Mouse (Mus musculus): ENCODE data around the gene Eps8.
A peak's percentile ranks its signal among the peaks of the same experiment; 100 is the strongest.

Eps8 gene

DNA sequence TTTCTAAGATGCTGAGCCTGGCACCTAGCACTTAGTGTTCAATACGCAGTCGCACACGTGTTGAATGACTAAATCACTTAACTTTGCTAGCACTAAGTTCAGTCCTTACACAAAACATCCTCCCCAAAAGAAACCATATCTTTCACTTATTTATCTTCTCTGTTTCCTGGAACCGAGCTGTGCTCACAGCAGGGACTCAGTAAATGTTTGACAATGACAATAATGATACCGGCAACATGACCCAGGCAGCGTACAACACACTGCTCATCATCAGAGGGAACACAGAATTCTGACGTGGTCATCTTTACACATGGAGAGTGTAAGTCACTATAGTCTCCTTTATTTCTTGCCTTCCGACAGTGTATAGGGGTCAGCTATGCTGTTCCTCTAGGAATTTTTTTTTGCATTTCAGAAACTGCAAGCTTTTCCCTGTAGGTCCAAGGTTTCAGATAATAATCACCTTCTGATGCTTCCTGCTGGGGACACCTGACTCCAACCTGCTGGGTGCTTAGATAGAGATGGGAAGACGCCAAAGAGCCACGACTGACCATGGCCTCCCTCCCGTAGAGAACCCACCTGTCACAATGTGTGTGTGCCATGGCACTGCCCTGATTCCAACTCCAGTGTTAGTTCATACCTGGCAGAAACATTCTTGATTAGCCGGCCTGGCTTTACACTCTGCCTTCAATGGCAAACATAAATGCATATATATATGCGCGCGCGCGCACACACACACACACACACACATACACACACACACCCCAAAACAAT, 46.3 kb downstream of the Eps8 start:
- DNase-seq: no peak

DNA sequence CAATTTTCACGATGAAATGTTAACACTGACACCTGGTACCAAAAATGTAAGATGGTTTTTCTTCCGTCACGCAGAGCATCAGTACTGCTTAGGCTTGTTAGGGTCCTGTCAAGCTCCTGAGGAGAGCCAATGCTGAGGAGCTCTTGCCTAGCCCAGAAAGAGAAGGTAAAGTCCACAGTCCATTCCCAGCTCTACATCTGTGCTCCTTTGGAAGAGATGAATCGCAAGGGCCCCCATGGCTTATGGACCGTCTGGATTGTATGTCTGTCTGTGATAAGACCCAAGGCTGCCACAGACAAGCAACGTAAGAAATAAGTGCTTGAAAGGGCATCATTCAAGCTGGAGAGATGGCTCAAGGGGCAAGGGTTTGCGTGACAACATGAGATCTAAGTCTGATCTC, 48.1 kb downstream of the Eps8 start:
- no peak for DNase-seq

DNA sequence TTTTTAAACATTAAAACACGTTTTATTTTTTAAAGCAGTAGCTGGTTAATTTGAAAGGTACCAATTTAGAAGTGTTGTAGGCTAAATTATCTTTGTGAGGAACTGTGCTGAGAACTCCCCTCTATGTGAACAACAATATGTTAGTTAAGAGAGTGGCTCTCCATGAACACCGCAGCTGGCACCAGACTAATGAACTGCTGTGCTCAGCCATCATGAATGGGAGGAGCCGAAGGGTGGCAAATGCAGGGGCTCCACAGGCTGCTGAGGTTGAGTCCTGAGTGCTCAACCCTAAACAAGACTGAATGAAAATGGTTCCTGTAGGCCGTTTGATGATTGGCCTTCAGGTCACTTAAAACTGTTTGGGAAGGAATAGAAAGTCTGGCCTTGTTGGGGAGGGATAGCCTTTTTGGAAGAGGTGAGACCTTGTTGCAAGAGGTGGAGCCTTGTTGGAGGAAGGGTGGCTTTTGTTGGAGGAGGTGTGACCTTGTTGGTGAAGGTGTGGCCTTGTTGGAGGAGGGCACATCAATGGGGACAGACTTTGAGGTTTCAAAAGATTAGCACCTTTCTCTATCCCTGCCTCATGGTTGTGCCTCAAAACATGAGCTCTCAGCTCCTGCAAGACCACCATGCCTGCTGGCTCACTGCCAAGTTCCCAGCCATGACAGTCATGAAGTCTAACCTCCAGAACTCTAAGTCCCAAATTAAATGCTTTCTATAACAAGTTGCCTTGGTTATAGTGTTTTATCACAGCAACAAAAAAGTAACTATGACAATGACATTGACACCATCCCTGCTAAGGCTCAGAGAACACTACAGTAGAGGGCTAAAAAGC, 50.0 kb downstream of the Eps8 start:
- DNase-seq: no peak

DNA sequence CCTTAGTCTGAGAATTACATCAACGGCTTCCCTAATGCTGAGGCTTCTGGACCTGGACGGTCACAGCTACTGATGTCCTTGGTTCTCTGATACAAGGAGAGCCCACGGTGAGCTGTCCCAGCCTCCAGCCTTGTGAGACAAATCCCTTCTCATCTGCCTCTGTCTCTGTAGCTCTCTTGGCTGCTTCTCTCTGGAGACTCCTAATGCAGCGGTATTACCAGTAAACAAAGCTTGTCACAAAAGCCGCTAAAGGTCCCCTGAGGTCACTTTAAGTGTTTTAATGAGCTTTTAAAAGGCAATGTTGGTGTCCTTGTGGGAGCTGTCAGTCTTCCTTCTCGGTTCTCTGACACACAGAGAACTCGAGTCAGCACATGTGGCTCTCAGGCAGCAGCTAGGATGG, 56.4 kb downstream of the Eps8 start:
- DNase-seq: peak; percentile 16

DNA sequence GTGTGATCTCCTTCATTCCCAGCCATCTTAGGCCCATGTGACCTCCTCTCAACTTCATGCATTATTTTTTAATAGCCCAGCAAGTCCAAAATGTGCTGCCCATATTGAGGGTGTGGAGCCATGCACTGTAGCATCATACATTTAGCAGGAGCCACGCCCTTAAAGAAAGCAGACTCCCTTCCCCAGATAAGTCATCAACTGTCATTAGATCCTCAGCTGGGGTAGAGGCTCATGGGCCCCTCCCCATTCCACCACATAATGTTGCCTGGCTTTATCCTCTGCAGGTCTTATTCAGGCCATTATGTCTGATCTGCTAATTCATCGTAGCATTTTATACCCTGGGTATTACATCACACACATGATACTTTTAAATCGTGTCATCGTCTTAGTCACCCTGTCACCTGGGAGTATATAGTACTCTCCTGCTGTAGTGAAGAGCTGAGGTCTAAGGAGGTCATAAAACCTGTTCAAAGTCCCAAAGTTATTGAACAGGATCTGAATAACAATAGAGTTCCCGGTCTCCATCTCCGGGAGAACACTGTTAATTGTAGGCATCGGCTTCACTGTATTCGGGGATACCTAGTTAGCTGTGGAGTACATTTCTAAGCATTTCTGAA, 57.1 kb downstream of the Eps8 start:
- no peak for DNase-seq

DNA sequence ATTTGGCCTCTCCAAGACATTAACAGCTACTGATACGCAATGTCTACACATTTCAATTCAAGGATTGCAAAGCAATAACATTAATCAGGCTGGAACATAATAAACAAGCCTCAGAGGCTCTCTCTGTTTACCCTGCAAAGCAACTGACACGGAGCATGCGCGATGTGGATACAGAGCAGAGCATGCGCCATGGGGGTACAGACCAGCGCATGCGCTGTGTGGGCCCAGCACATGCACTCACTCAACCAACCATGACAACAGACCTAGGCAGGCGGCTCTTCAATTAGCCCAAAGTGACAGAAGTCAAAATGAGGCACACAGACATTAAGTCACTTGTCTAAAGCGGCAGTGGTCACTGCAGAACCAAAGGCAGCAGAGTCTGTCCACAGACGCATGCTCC, 62.1 kb downstream of the Eps8 start:
- no peak for DNase-seq

DNA sequence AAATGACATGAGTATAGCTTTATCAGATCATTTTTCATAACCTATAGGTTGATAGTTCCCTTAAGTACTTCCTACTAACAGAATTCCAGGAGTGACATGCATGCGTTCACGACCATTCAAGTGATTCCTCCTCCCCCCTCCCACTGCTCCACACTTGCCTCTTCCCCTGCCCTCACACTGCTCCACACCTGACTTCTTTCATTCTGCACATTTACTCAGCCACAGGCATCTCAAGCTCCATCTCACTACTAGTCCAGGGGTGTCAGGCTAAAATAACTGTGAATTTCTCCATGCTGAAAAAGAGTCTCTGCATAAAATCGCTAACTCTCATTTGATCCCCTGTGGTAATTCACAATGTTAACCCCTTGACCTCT, 65.4 kb downstream of the Eps8 start:
- DNase-seq: no peak

DNA sequence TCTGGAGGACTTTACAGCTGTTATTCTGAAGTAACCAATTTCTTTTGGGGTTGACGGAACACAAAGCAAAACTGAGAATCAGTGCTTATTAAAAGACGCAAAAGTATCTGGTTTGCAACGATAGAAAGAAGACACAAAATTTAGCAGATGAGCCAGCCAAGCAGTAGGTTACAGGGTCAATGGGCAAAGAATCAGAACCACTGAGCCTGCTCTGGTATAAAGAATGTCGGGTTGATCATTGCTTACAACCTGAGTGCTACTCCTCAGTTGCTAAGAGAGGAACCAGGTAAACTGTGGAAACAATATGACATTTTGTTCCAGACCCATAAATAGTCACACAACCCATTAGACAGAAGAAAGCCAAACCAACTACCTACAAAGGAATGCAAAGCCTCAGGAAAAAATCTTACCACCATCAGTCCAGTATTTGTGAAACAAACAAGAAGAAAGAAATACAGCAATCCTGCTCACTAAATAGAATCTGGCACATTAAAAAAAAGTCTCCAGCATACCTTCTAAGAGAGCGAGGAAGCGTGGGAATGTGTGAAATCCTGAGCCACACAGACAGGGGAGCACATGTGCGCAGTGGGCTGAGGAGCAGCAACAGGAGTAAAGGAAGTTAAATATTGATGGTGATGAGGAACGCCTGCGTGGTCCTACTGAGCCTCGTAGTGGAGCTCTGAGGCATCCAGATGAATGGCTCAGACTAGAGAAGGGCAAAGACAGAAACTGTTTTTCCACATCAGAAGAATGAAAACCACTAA, 66.0 kb downstream of the Eps8 start:
- no peak for DNase-seq

DNA sequence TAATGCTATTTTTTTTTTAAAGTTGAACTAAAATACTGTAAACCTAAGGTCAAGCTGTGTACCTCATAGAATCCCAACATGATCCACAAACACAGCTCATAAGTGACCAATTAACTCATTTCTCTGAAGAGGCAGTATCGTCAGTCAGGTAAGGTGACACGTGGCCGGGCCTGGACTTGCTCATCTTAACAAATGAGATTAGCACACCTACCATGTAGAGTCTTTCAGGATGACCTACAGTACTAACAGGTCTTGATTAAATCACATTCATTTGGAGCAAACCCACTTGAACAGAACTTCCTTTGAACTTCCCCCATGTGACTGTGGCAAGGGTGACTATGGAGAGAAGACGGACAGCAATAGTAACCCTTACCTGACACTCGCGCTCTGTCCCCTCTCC, 66.8 kb downstream of the Eps8 start:
- DNase-seq: no peak

DNA sequence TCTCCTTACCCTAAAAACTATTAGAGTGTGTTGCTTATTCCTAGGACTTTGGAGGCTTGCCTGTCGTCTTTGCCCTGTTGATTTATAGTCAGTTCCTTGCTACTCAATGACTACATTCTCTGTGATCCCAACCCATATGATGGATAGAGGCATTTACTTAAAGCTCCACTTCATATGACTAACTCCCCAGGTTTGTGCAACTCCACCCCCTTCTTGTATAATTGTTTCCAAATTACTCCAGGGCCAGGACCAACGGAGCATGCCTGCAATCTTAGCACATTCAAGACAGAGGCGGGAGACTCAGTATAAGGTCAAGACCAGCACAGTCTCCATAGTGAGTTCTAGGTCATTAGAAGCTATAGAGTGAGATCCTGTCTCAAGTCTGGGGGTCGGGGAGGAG, 69.4 kb downstream of the Eps8 start:
- DNase-seq: no peak

DNA sequence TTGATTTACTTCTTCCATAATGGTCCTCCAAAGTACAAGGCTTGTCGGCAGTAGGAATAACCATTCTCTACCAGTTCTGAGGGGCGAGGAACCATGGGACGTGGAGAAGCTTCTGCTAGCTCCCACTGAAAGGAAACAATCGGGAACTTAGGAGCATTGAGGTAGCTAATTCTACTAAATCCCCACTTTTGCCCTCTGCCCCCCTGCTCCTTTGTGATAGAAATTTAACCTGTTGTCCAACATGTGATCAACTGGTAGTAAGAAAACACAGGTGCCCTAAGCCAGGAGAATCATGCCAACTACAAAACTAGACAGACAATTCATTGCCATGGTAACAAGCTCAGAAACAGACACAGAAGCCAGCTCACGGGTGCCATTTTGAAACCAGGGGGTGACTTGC, 71.6 kb downstream of the Eps8 start:
- no peak for DNase-seq

DNA sequence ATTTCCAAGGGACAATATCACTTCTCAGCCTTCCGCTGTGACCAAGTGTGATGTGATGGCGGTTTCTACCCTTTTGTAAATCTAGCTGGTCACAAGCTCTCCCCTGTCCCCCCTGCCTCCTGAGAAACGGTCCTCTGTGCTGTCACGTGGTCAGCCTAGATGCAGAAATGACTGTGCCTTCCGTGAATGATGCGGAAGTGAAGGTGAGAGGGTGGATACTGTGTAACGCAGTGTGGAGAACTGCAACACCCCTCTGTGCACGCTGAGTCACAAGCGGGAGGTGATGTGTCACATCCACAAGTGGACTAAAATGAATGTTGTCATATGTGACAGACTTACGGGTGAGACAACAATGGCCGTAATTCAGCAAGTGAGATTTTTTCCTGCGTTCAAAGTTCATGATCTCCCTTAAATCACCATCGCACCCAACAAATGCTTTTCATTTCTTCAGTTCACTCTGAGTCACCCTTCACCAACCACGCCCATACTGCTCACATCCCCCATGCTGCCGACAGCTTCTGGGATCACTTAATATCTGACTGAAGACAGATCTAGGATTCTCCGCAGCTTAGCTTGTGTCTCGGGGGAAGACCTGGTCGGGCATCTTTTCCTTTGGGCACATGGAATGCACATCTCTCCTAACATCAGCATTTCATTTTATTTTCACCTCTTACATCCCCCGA, 72.3 kb downstream of the Eps8 start:
- no peak for DNase-seq

DNA sequence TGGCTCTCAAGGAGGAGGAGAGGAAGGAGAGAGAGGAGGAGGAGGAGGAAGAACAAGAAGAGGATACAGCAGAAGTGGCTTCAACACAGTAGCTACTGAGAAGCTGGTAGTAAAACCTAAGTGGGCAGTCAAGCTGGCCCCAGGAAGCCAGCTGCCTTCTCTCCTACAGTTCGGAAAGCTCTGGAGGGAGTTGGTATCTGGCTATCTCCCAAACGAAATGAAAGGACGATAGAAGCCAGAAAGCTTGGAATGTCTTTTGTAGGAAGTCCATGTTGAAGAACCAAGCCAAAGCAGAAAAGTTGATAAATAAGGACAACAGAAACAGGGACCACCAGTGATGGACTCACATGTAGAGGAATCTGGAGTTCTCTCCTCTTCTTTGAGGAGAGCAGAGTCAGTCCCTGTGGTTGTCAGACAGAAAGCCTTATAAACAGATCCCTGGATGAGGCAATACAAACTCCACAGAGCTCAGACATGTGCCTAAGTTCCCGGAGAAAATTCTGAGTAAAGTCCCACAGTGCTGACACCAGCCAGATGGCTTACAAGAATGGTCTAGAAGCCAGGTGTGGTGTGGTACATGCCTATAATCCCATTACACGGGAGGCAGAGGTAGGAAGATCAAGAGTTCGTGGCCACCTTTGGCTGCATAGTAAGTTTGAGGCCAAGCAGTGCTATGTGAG, 73.2 kb downstream of the Eps8 start:
- DNase-seq: no peak

DNA sequence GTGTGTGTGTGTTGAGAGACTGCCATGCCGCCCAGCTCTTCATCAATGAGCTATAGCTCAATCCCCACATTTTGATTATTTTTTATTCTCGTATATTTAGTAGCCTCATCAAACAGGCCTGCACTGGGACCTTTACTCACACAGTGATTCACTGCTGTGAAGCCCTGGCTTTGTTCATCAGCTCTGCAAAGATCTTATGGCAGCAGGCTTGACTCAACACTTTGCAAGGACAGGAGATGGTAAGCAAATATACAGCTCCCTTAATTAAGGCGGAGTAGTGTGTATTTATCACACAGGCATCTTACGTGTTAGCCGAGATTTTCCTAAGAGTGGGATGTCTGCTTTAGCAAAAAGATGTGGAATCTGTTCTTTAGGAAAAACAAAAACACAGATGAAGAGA, 74.2 kb downstream of the Eps8 start:
- no peak for DNase-seq

DNA sequence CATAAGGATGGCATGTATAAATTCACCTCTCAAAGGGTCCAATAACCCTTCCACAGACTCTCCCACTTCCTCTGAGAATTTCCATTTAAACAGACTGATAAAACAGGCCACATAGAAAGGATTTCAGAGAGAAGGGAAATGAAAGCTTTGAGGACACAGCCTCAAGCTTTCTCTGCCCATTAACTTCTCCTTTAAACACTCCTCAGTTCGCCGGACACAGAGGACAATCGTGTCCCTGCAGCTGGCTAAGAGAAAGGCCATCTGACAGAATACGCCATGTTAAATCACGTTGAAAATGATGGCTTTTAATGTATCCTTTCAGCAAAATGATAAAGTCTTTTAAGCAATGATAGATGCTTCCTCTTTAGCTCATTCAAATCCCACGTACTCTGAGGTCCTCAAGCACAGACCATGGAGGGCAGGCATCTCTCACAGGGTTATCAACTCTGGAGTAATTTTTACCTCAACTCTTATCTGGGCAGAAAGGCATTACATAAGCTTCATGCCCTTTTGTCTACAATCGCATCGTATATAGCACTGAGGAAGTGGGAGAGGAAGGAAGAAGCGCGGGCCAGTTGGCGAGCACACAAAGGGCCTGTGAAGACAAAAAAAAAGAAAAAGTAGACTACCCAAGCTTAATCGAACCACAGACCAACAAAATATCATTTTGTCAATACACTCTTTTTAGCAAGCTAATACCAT, 77.9 kb downstream of the Eps8 start:
- no peak for DNase-seq

DNA sequence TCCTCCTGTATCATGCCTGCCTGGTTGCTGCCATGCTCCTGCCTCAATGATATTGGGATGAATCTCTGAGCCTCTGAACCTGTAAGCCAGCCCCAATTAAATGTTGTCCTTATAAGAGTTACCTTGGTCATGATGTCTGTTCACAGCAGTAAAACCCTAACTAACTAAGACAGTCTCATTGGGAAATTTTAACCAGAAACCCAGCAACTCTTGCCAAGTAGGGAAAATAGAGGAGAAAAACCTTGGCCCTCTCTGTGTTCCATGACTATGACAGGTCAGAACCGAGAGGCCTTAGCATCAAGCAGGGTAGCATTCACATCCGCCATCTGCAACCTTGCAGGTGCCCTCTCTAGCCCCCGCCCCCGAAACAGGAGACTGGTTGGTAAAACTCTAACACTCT, 78.6 kb downstream of the Eps8 start:
- DNase-seq: no peak

DNA sequence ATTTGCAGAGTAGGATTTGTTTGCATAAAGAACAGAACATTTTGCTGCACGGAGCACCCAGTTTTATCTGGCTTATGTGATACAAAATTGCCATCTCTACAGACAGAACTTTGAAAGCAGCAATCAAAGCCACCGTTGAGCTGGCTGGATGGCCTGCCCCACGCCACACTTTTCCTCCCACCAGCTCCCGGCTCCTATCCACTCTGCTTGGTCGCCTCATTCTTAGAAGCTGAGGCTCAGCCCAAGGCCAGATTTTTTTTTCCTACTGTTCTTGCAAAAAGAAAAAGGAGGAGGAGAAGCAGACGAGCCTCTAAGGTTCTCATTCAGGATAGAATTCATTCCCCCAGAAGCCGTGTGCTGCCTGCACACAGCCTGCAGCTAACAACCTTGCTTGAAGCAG, 80.8 kb downstream of the Eps8 start:
- no peak for DNase-seq

DNA sequence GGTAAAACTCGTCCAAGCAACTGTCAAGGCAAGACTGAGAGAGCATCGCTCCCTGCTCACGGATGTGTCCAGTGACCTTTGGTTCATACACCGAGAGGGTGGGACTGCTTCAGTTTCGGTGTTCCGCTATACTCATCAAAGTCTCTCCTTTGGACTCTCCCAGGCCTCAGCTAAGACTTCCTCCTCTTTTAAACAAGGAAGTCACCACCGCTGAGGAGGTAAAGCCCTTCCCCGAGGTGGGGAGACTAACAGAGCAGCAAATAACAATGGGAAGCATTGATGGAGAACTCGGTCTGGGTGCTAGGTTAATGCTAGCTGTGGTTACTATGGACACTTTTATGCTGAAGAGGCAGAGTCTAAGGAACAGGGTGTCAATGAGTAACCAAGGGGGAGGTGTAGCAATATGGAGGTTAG, 84.0 kb downstream of the Eps8 start:
- DNase-seq: no peak

DNA sequence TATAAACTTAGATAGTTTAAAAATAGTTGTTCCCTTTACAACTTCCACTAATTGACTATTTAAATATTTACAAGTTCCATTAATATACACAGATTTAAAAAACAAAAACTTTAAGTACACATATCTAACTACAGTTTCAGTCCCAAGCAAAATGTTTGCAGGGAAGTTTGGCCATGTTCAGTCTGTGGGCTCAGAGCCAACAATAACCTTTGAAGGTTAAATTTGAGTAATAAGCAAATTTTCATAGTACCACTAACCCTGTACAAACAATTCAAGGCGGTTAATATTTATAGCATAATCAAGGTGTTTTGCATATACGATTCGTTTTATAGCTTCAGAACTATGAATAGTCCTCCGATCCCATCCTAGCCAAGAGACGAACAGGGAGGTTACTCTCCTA, 84.7 kb downstream of the Eps8 start:
- DNase-seq: no peak

DNA sequence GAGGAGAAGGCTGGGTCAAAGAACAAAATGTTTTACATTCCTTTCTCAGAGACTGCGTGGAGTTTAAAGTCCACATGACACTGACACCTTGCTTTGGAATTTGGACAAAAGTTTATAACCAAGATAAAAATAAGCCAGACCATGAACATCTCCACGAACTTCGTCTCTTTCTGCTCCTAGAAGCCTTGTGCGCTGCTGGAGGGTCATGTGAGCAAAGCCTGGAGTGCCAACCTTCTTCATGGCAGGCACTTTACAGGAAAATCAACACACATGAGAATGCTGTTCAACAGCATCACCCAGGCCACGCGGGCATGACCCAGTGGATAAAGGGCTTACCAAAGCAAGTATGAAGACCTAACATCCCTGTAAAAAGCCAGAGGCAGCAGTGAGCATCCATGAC, 85.6 kb downstream of the Eps8 start:
- no peak for DNase-seq

DNA sequence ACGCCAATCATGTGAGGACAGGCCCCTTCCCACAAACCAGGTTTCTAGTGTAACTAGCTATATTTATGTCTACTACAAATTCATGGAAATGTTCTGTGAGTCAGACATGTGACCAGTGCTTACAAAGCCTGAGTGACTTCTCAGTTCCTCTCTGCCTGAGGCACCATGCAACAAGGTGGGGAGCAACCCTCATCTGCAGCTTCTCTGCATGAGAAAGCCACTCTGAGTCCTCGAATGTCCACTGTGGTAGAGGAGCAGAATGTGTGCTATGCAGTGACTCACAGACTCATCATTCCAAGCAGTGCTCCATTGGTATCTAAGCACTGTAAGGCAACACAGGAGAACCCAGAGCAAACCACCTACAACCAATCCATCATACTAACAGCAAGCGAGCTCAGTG, 88.8 kb downstream of the Eps8 start:
- DNase-seq: no peak

DNA sequence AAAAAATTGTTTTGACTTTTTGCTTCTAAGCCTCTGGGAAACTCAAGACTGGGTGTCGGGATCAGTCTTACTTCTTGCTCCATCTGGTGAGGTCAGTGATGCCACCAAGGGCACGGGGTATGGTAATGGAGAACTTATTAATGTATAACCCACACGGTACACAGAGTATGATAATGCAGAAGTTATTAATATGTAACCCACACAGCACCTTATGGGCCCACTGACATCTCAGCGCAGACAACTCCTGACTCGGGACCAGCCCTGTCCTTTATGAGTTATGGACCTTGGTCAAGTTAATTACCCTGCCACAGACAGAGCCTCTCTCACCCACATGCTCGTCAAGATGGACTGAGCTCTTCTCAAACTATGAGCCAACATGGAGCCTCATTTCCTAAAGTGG, 89.2 kb downstream of the Eps8 start:
- no peak for DNase-seq

All from embryo, embryonic 11 days (tissue).